Mouse (Mus musculus): Measurements from ENCODE around the gene Spryd7. TPM values are rescaled to one million over a fixed set of nuclear protein-coding genes. Genes with fewer than 3 reads are reported as not detected.
A peak's percentile ranks its signal among the peaks of the same experiment; 100 is the strongest.
"Not testable (repeated sequence)": the region's sequence is repeated elsewhere in the genome, so short reads cannot be mapped to it uniquely, and the experiment has no call there.

Spryd7 gene
- total RNA-seq (2021) = 10 to 100 TPM; 55.8 to 63.8 TPM

DNA sequence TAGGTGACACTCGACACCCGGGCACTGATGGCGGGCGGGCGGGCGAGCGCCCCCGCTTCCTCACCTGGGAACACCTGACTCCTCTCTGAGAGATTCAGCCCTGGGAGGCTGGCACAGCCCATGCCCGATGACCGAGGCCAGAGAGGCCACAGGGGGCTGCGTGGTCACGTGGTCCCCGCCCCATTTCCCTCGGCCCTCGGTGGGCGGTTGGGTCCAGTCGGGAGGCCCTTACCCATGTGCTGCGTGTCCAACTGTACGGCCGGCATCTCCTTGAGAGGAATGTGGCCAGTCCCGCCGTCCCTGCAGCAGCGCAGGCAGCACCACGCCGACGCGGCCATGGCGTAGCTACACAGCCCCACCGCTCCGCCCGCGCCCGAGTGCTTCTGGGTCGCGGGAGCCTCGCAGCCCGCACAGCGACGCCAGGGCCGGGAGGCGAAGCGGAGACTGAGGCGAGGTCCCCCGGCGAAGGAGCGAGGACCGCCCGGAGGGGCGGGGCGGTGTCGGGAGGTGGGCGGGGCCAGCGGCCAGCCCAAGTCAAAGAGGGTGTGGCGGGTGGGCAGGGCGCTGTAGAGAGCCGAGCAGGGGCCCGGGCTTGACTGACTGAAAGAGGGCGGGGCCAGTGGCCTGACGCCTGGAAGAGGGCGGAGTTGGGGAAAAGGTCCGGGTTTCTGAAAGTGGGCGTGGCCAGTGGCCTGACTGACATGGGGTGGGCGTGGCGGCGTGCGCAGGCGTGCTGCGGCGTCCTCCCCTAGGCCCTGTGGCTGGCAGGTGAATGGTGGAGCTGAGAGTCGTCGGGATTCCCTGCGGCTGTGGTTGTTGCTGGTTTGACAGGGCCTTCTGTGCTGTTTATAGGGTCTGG, at the start of gene Spryd7:
Spryd7 (minus strand) TSS at position 598 of the 859 bp plus-strand sequence.
- intact Hi-C loops (cut with DNase I) = loop anchor here (1.0 to 5.0 kb wide), 2 partner anchors 41 to 117 kb away; partner anchors contain the start of genes Kpna3 and Trim13
- DNase-seq (ENCODE audit: low spot score) = peak; percentile 95

DNA sequence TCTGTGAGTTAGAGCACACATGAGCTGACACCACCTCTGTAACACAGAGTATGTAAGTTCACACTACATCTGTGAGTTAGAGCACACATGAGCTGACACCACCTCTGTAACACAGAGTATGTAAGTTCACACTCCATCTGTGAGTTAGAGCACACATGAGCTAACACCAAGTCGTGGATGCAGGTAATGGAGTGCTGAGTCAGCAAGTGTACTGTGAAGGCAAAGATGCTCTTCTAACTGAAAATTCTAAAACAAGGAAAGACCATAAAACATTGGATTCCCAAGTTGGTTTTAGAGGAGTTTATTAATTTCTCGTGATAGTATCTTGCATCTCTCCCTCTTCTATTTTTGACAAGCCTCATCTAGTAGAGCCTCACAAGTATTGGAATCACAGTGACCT, 49.4 kb upstream of the Spryd7 start:
- DNase-seq (ENCODE audit: low spot score); intact Hi-C loops (cut with DNase I): not testable (repeated sequence)

DNA sequence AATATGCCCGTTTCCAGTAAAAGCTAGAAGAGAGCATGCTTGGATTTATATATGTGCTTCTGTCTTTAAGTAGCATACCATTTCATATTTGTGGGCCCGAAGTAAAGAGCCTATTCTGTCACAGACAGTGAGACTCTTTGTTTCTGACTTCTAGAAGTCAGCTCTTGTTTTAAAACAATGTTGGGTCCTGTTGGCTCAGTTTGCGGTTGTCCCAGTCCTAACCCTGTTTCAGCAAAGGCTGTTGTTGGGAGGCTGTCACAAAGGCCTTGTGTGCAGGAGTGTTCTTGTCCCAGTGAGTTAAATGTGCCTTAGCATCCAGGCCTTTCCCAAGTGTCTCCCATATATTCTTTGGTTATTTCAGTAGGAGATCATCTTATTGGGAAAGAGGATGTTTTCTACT, 47.4 kb upstream of the Spryd7 start:
- intact Hi-C loops (cut with DNase I) = no loop called here
- no peak for DNase-seq (ENCODE audit: low spot score)

DNA sequence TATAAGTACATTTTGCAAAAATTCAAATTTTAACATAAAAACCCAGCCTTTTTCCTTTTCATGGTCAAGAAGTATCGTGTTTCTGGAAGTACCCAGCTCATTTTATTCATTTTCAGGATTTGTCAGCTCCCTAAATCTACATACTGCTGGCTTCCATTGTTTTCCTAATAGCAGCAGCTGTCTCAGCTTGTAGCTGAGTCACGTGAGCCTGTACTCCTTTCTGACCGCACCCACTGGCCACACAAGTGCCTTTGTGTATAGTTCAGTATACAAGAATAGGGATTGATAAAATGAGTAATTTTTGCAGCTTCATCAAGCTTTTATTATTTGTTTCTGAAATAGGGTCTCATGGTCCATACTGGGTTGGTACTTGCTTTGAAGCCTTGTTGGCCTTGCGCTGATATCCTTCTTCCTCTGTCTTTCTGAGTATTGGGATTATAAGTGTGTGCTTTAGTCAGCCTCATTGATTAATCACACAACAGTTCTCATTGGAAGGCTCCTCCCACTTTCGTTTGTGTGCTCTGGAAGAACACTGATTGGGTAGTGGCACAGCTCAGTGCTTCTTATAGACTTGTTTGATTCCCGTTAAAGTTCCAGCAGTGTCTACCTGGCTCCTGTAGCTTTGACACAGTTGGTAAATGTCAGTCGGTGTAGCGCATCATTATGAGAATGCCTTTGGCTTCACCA, 46.5 kb upstream of the Spryd7 start:
- intact Hi-C loops (cut with DNase I) = no loop called here
- no peak for DNase-seq (ENCODE audit: low spot score)

DNA sequence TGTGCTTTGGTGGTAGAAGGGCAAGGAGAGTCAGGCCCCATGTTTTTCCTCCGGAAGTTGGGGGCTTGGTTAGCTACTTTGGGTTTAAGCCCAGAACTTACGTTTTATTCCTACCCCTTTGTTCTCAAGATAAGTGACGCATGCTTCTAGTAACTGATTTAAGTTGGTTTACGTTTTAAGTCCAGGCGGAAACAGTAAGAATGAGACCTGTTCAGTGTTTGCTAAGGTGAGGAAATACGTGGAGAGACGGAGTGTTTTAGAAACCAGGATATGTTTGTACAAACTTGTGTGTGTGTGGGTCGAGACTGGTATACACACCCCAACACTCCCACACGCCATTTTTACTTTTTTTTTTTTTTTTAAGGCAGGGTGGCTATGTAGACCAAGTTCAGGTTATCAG, 44.7 kb upstream of the Spryd7 start:
- intact Hi-C loops (cut with DNase I) = no loop called here
- DNase-seq (ENCODE audit: low spot score) = no peak

DNA sequence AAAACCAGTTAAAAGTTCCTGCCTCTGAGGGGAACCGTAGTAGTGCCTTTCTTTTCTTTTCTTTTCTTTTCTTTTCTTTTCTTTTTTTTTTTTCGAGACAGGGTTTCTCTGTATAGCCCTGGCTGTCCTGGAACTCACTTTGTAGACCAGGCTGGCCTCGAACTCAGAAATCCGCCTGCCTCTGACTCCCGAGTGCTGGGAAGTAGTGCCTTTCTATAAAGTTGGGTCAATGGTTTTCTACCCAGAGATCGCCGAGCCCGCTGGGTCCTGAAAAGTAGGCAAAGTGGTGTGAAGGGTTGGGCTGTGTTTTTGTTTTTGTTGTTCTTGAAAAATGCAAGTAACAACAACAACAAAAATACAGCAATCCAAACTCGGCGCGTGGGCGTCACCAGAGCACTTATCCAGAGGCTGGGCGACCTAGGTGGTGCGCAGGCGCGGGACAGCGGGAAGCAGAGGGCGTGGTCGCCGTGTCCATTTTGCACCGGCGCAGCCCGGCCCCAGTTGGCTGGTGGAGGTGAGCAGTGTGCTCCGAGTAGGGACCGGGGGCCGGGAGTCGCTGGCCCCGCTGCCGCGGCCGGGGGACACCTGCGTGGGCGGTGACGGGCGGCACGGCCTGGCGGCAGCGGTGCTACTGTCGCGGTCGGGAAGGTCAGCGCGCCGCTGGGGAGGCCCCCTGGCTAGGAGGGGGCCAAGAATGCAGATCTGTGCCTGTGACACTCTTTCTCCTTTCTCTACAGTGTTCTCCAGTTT, 42.5 kb upstream of the Spryd7 start:
- DNase-seq (ENCODE audit: low spot score) = peak; percentile 85
- intact Hi-C loops (cut with DNase I) = loop anchor here (2.0 to 5.0 kb wide), 2 partner anchors 42 to 48 kb away; partner anchors contain the start of gene Spryd7

DNA sequence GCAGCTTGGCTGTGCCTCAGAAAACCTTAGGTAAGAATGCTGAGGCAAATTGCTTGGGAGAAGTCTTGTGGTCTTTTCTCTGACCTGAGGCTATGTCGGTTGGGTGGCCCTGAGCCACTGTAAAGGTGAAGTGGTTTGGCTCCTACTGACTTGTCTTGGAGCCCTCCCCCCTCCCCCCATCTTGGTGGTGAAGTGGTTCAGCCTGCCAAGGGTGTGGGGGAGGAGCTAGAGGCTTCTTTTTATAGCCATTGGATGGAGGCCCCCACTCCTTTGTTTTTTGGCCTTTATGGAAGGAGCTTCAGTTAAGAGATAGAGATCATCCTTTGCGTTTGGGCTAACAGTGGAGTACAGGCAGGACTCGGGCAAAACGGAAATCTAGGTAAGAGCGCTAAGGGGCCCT, 41.3 kb upstream of the Spryd7 start, which contains the start of gene Trim13:
Trim13 (plus strand) TSS at position 280 of the 400 bp plus-strand sequence.
- intact Hi-C loops (cut with DNase I) = loop anchor here (2.0 to 5.0 kb wide), 2 partner anchors 41 to 49 kb away; partner anchors contain the start of gene Spryd7
- DNase-seq (ENCODE audit: low spot score) = no peak

DNA sequence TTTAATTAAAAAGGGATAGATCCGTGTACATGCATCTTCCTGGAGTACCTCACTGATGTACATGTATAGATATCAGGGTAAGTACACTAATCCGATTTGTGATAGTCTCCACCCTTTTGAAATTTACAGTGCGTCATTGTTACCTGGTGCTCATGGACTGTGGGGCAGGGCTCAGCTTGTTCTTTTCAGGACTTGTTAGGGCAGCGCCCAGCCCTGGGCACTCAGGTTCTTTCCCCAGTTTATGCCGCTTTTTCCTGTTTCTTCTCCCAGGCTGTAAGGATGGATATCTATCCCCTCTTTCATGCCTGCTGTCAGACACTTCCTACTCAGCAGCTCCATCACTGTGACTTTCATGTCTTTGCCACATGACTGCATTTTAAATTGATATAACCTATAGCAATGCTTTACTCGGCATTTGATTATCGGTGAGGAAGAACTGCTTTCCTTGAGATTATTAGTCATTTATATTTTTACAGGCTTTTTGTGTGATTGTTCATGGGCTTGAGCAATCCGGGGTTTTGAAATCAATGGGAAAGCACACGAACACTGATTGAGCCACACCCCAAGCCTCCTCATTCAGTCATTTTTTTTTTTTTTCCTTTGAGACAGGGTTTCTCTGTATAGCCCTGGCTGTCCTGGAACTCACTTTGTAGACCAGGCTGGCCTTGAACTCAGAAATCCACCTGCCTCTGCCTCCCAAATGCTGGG, 40.2 kb upstream of the Spryd7 start:
- intact Hi-C loops (cut with DNase I) = loop anchor here (5.0 kb wide), 1 partner anchor 40 kb away; the partner anchor contains the start of gene Spryd7
- no peak for DNase-seq (ENCODE audit: low spot score)

DNA sequence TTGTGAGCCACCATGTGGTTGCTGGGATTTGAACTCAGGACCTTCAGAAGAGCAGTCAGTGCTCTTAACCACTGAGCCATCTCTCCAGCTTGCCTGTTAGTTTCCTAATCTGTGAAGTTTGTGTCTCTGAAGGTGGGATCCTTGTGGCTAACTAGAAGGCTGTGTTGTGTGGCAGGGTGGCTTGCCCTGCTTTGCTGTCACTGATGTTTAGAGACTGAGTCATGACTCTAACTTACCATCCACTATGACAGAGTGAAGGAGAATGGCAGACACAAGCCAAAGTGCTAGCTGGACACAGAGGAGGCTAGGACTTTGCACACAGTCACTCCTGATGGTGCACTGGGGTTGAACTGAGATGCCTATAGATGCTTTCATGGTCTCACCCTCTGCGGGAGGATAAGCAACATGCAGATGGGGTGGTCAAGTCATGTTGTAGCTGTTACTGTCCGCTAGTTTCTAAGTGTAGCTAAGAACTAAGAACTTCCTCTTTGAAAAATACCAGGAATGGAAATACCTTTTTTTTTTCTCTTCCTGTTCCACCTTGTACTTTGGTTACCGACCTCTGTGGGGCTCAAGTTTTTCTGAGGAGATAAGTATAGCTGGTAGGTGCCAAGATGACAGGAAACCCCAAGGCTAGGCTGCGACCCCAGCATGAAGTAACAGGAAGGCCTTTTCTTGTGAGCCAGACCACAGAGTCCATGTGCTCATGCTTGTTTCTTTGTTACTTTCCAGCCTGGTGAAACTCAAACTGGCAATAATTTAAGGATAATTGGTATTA, 32.8 kb upstream of the Spryd7 start:
- intact Hi-C loops (cut with DNase I) = no loop called here
- DNase-seq (ENCODE audit: low spot score) = no peak

DNA sequence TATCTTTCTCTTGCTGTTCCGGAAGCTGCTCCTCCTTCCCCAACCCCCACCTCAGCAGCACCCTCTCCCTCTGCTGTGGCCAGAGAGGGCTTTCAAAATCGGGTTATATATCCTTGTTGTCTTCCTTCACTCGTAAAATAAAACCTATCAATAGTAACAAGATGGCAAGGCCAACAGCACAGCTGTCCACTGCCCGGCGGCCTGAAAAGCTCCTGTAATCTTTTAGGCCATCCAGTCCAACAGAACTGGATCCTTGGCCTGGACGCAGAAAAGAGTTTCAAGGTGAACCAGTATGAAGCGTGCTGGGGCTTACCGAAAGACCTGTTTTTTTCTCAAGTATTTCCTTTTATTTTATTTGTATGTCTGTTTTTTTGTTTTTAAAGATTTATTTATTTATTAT, 19.3 kb upstream of the Spryd7 start:
- DNase-seq (ENCODE audit: low spot score) = no peak
- intact Hi-C loops (cut with DNase I) = loop anchor here (10.0 kb wide), 1 partner anchor 759 kb away; no protein-coding TSS in a partner anchor

DNA sequence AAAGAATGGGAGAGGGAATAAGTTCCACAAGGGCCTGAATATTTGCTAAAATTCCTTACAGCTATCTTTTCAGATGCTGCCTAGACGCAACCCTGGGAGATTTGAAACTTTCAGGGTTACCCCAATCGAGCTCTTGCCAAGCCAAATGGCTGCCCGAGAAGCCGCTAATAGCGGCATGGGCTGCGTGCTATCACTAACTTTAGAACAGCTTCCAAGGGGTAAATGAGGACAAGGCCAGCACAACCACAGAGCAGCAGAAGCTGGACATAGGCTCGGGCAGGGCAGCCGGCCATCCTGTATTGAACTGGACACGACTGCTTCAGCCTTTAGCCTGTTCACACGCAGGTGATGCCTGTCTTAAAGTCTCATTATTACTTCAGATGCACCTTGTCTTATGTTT, 18.4 kb upstream of the Spryd7 start:
- no peak for DNase-seq (ENCODE audit: low spot score)
- intact Hi-C loops (cut with DNase I) = loop anchor here (10.0 kb wide), 1 partner anchor 760 kb away; no protein-coding TSS in a partner anchor

DNA sequence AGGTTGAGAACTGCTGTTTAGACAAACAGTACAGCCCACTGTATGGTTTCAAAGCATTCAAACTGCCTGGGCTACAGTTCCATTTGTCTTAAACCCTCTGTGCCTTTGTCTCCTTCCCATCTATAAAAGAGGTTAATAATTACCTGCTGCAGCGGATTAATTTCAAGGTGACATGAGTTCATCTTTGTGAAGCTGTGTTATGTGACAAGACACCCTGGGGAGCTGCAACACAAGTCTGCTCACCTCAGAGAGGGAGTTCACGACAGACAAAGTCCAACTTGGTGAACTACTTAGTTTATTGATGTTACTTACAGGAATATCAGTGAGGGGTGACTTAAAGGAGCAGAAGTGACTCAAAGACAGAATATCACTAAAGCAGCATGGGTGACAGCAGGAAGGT, 15.4 kb upstream of the Spryd7 start:
- intact Hi-C loops (cut with DNase I) = loop anchor here (5.0 to 10.0 kb wide), 2 partner anchors 75 to 763 kb away; no protein-coding TSS in a partner anchor
- no peak for DNase-seq (ENCODE audit: low spot score)

DNA sequence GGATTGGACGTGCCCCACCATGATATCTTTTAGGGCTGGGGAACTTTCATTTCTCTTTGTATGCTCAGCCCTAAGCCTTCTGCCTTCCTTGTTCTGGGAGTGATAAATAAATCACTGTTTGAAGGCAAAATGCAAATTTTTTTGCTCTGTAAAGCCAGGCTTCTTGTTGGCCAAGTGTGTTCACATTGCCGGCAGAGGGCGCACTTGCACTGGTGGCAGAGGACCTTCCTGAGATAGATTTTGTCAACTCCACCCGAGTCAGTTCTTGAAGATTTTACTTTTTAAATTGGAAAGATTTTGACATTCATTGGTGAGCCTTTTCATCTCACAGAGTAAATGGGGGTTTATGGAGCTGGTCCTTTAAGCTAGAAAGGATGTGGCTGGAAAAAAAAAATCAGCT, 14.7 kb upstream of the Spryd7 start:
- DNase-seq (ENCODE audit: low spot score) = peak; percentile 33
- intact Hi-C loops (cut with DNase I) = loop anchor here (1.0 to 10.0 kb wide), 5 partner anchors 76 to 885 kb away; partner anchors contain the start of gene Gucy1b2

DNA sequence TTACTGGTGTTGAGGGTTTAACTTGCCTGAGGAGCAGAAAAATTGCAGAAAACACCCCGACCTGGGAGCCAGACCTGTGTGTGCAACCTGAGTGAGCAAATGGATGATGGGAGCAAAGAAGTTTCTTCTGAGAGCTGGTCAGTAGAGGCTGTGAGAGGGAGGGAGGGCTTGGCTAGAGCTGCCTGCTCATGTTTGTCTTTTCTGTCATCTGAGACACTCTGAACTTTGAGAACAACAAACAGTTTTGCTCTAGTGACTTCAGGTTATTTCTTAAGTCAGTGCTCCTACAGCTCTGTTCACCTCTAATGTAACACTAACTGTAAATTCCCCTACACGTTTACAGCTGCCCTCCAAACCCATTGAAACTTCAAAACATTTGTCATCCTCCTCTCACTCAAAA, 12.7 kb upstream of the Spryd7 start:
- DNase-seq (ENCODE audit: low spot score) = no peak
- intact Hi-C loops (cut with DNase I) = no loop called here

DNA sequence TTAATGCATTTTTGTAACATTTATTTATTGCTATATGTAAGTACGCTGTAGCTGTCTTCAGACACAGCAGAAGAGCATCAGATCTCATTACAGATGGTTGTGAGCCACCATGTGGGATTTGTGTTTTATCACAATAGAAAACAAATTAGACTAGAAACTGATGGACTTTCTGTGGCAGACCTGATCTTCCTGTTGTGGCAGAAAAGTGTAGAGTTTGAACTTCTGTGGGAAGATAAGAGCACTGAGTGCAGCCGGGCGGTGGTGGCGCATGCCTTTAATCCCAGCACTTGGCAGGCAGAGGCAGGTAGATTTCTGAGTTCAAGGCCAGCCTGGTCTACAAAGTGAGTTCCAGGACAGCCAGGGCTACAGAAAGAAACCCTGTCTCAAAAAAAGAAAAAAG, 9.5 kb upstream of the Spryd7 start:
- intact Hi-C loops (cut with DNase I); DNase-seq (ENCODE audit: low spot score): not testable (repeated sequence)

DNA sequence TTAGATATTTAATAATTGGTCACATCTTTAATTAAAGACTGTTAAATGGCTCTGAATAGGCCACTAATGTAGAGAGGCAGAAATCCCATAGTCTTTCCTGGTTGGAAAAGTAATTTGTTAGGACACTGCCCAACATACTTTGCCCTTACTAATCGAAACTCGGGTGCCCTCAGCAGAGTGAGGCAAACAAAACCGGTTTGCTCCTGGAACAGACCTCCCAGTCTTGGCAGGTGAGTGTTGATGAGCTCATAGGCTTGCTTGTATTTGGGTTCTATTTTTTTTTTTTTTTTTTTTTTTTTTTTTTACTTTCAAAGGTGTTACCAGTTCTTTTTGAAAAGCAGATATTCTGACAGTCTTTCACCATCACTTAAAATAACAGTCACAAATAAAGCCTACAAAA, 3.2 kb upstream of the Spryd7 start:
- intact Hi-C loops (cut with DNase I) = loop anchor here (5.0 kb wide), 1 partner anchor 37 kb away; the partner anchor contains the start of gene Trim13
- no peak for DNase-seq (ENCODE audit: low spot score)

DNA sequence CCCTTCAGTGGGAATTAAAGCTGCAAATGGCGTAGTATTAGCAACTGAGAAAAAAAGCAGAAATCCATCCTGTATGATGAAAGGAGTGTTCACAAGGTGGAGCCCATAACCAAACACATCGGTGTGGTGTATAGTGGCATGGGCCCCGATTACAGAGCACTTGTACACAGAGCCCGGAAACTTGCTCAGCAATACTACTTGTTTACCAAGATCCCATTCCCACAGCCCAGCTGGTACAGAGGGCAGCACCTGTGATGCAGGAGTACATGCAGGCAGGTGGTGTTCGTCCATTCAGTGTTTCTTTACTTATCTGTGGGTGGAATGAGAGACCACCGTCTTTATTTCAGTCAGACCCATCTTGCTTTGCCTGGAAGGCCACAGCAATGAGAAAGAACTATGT, 2.2 kb upstream of the Spryd7 start:
- no peak for DNase-seq (ENCODE audit: low spot score)
- intact Hi-C loops (cut with DNase I) = loop anchor here (5.0 kb wide), 1 partner anchor 38 kb away; the partner anchor contains the start of gene Trim13

DNA sequence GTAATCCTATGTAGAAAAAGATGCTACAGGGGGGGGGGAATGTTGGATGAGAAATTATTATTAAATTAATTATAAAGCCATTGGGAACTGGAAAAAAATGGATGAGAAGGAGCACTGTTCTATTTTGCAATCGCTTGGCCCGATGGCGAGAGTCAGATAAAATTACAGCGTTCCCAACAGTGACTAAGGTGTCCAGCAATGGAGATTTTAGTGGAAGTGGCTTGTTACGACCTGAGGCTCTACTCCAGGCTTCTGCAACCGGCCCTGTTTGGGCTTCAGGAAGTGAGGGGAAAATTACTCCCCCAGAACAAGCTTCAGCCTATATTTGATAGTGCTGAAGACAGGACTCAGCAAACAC, 776 bp downstream of the Spryd7 start:
- DNase-seq (ENCODE audit: low spot score) = no peak
- intact Hi-C loops (cut with DNase I) = loop anchor here (1.0 to 5.0 kb wide), 2 partner anchors 41 to 117 kb away; partner anchors contain the start of genes Kpna3 and Trim13
